Mouse (Mus musculus): Measurements from ENCODE around the gene Olfr6. TPM values are rescaled to one million over a fixed set of nuclear protein-coding genes. Genes with fewer than 3 reads are reported as not detected.
"Not testable (repeated sequence)": the region's sequence is repeated elsewhere in the genome, so short reads cannot be mapped to it uniquely, and the experiment has no call there.

Olfr6 gene
- polyA plus RNA-seq (2014; fragmentation: Nextera tagmentation; extraction: Ambion mirVana), result not detected in 2 replicates

DNA sequence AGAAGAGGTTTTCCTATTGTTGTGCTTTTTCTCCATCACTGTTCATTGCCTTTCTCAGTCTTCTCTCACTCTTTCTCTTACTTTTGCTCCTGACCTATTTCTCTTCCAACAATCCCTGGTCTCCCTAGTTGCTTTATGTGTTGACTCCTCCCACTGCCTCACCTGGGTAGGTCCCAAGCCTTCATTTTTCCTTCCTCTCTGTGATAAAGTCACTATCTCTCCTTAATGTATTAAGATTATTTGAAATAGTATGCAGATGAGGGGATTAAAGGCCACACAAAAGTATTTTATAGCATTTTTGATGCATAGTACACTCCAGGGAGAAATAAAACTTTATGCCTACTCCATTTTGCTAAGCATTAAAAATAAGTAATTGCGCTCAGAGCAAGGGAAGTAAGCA, at the start of gene Olfr6:
Gene Olfr6 (minus strand): TSS at position 101 of the 400 bp plus-strand sequence.
- WGBS, result 98% methylated on average over 1 of the region's 1 CpGs

DNA sequence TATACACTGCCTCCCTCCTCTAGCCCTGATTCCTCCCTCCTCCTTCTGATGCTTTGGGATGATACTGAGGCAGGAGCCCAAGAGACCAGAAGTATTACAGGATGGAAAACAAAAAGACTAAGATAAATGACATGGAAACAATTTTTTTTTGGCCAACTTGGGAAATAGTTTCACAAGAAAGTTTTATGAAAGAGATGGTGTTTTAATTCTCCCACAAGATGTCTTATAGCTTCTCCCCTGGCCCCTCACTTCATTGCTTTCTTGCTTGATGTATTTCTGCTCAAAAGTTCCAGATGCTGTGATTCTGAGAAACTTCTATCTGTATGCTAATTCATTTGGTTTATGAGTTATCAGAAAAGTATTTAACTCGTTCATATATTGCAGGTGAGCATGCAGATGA, 42.2 kb upstream of the Olfr6 start, which contains the start of gene Olfr2:
Gene Olfr2 (minus strand): TSS at position 101 of the 400 bp plus-strand sequence.
- H3K4me3 ChIP-seq (ENCODE audit: low read depth, low read length), result no peak within 1 kb of the TSS
- no peak within 1 kb of the TSS for H3K4me2 ChIP-seq (ENCODE audit: low read depth, severe bottlenecking)
- ATAC-seq (ENCODE audit: insufficient number of reproducible peaks, low FRiP score, low TSS enrichment, low read depth) (no peak), DNase-seq (ENCODE audit: low spot score) (no peak)
- 59% methylated on average over 1 of the region's 1 CpGs for WGBS
- H3K9ac ChIP-seq (ENCODE audit: low read length), result no peak within 1 kb of the TSS
- H3K27ac ChIP-seq (replicated peaks; ENCODE audit: low read depth, low read length), result no peak within 1 kb of the TSS
- no peaks in the 10 kb centered on the region for H3K4me1 ChIP-seq (ENCODE audit: control insufficient read depth, insufficient read depth, low read length)
- H3K36me3 ChIP-seq (ENCODE audit: control insufficient read depth, insufficient read depth, low read length), result no peaks in the 10 kb centered on the region
- no peaks in the 10 kb centered on the region for H3K27me3 ChIP-seq (ENCODE audit: control insufficient read depth, insufficient read depth, low read length)
- no peaks in the 10 kb centered on the region for H3K9me3 ChIP-seq (ENCODE audit: control insufficient read depth, low read length)

More for the DNA sequence above, at the start of gene Olfr6:
- H3K36me3 ChIP-seq (ENCODE audit: control insufficient read depth, insufficient read depth, low read length), result no peaks in the 10 kb centered on the region
- no peaks in the 10 kb centered on the region for H3K9me3 ChIP-seq (ENCODE audit: control insufficient read depth, low read length)
- H3K9ac ChIP-seq (ENCODE audit: low read length), result no peak within 1 kb of the TSS
- H3K4me1 ChIP-seq (ENCODE audit: control insufficient read depth, insufficient read depth, low read length), result no peaks in the 10 kb centered on the region
- ATAC-seq (ENCODE audit: insufficient number of reproducible peaks, low FRiP score, low TSS enrichment, low read depth), result no peak
- no peak within 1 kb of the TSS for H3K4me2 ChIP-seq (ENCODE audit: low read depth, severe bottlenecking)
- no peak within 1 kb of the TSS for H3K27ac ChIP-seq (replicated peaks; ENCODE audit: low read depth, low read length)
- H3K4me3 ChIP-seq (ENCODE audit: low read depth, low read length), result no peak within 1 kb of the TSS
- H3K27me3 ChIP-seq (ENCODE audit: control insufficient read depth, insufficient read depth, low read length), result no peaks in the 10 kb centered on the region
- DNase-seq (ENCODE audit: low spot score), result no peak

DNA sequence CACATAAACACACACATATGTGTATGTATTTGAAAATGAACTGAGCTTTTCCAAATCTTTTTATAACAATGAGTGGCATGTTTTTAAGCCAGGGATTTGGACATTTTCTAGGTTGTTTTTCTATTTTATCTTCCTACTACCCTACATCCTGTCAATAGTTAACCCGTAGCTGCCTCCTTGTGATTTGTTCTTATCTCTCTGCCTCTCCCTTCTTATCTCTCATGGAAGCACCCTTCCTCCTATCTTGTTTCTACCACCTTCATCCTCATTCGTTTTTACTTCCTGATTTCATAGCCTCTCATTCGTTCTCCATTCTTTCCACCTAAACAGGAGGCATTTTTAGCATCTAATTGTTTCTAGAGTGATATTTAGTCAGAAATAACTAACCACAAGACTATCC, 40.4 kb upstream of the Olfr6 start:
- H3K4me1 ChIP-seq (ENCODE audit: control insufficient read depth, insufficient read depth, low read length), result no peaks in the 10 kb centered on the region
- no peak overlapping the region for H3K4me3 ChIP-seq (ENCODE audit: low read depth, low read length)
- no peaks in the 10 kb centered on the region for H3K9me3 ChIP-seq (ENCODE audit: control insufficient read depth, low read length)
- WGBS, result 77% methylated on average over 3 of the region's 3 CpGs
- no peak overlapping the region for H3K9ac ChIP-seq (ENCODE audit: low read length)
- H3K36me3 ChIP-seq (ENCODE audit: control insufficient read depth, insufficient read depth, low read length), result no peaks in the 10 kb centered on the region
- ATAC-seq (ENCODE audit: insufficient number of reproducible peaks, low FRiP score, low TSS enrichment, low read depth) (no peak), DNase-seq (ENCODE audit: low spot score) (no peak)
- H3K4me2 ChIP-seq (ENCODE audit: low read depth, severe bottlenecking), result no peak overlapping the region
- no peaks in the 10 kb centered on the region for H3K27me3 ChIP-seq (ENCODE audit: control insufficient read depth, insufficient read depth, low read length)
- no peak overlapping the region for H3K27ac ChIP-seq (replicated peaks; ENCODE audit: low read depth, low read length)

- Histone ChIP-seq H3K4me3 (ENCODE audit: low read depth, low read length) (no peak overlapping the region), H3K9me3 (ENCODE audit: control insufficient read depth, low read length) (no peaks in the 10 kb centered on the region), H3K27me3 (ENCODE audit: control insufficient read depth, insufficient read depth, low read length) (no peaks in the 10 kb centered on the region), H3K4me1 (ENCODE audit: control insufficient read depth, insufficient read depth, low read length) (no peaks in the 10 kb centered on the region), H3K27ac (replicated peaks; ENCODE audit: low read depth, low read length) (no peak overlapping the region), H3K9ac (ENCODE audit: low read length) (no peak overlapping the region), H3K36me3 (ENCODE audit: control insufficient read depth, insufficient read depth, low read length) (no peaks in the 10 kb centered on the region), H3K4me2 (ENCODE audit: low read depth, severe bottlenecking) (no peak overlapping the region)
- ATAC-seq (ENCODE audit: insufficient number of reproducible peaks, low FRiP score, low TSS enrichment, low read depth), result no peak
- WGBS, result 88% methylated on average over 7 of the region's 7 CpGs
- DNase-seq (ENCODE audit: low spot score), result no peak
These were observed 37.1 kb upstream of the Olfr6 start for GRCm38 (mm10) chr7:107000798-107001197.

DNA sequence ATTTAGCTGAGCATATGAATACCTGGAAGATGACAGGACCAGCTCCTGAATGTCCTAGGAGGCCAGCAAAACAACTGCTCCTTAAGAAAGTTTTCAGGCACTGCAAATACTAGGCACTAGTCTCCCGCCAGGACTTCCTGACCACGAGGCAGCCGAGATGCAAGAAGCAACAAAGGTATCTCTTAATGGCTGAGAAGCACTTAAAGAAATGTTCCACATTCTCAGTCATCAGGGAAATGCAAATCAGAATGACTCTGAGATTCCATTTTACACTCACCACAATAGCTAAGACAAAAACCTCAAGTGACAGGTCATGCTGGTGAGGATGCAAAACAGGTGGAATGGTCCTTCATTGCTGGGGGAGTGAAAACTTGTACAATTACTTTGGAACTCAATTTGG, 21.5 kb upstream of the Olfr6 start:
- H3K4me2 ChIP-seq (ENCODE audit: low read depth, severe bottlenecking), result no peak overlapping the region
- H3K4me1 ChIP-seq (ENCODE audit: control insufficient read depth, insufficient read depth, low read length), result no peaks in the 10 kb centered on the region
- H3K27me3 ChIP-seq (ENCODE audit: control insufficient read depth, insufficient read depth, low read length), result no peaks in the 10 kb centered on the region
- no peak overlapping the region for H3K4me3 ChIP-seq (ENCODE audit: low read depth, low read length)
- H3K27ac ChIP-seq (replicated peaks; ENCODE audit: low read depth, low read length), result no peak overlapping the region
- H3K9me3 ChIP-seq (ENCODE audit: control insufficient read depth, low read length), result no peaks in the 10 kb centered on the region
- DNase-seq (ENCODE audit: low spot score) (no peak), ATAC-seq (ENCODE audit: insufficient number of reproducible peaks, low FRiP score, low TSS enrichment, low read depth) (no peak)
- 88% methylated on average over 3 of the region's 3 CpGs for WGBS
- no peaks in the 10 kb centered on the region for H3K36me3 ChIP-seq (ENCODE audit: control insufficient read depth, insufficient read depth, low read length)
- H3K9ac ChIP-seq (ENCODE audit: low read length), result no peak overlapping the region

DNA sequence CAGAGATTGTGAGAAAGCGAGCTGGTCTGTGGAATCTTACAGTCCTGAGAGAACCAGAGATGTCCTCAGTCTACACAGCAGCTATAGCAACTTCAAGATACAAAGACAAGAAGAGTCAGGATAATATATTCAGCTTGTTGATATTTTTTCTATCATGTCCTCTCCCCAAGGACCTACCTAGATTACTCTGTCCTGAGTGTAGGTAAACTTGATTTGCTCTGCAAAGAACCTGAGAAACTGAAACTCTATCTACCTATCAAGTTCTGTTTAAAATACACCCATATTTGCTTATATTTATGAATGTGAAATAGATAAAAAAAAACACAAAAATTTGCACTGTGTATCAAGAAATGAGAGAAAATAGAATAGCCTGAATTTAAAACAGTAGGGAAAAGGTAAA, 11.6 kb upstream of the Olfr6 start, which contains the start of gene Olfr711:
Gene Olfr711 (minus strand): TSS at position 101 of the 400 bp plus-strand sequence.
- H3K4me2 ChIP-seq (ENCODE audit: low read depth, severe bottlenecking), result no peak within 1 kb of the TSS
- no peaks in the 10 kb centered on the region for H3K4me1 ChIP-seq (ENCODE audit: control insufficient read depth, insufficient read depth, low read length)
- H3K27ac ChIP-seq (replicated peaks; ENCODE audit: low read depth, low read length), result no peak within 1 kb of the TSS
- H3K4me3 ChIP-seq (ENCODE audit: low read depth, low read length), result no peak within 1 kb of the TSS
- H3K36me3 ChIP-seq (ENCODE audit: control insufficient read depth, insufficient read depth, low read length), result no peaks in the 10 kb centered on the region
- H3K27me3 ChIP-seq (ENCODE audit: control insufficient read depth, insufficient read depth, low read length), result no peaks in the 10 kb centered on the region
- no peak for ATAC-seq (ENCODE audit: insufficient number of reproducible peaks, low FRiP score, low TSS enrichment, low read depth)
- H3K9me3 ChIP-seq (ENCODE audit: control insufficient read depth, low read length), result no peaks in the 10 kb centered on the region
- no peak for DNase-seq (ENCODE audit: low spot score)
- no peak within 1 kb of the TSS for H3K9ac ChIP-seq (ENCODE audit: low read length)
- WGBS, result 57% methylated on average over 1 of the region's 1 CpGs

GRCm38 (mm10) chr7:106967503-106967902, 3.8 kb upstream of the Olfr6 start:
- not testable (repeated sequence) for H3K4me2 ChIP-seq (ENCODE audit: low read depth, severe bottlenecking); H3K4me1 ChIP-seq (ENCODE audit: control insufficient read depth, insufficient read depth, low read length); H3K9me3 ChIP-seq (ENCODE audit: control insufficient read depth, low read length); H3K36me3 ChIP-seq (ENCODE audit: control insufficient read depth, insufficient read depth, low read length); H3K27me3 ChIP-seq (ENCODE audit: control insufficient read depth, insufficient read depth, low read length); DNase-seq (ENCODE audit: low spot score); H3K27ac ChIP-seq (replicated peaks; ENCODE audit: low read depth, low read length); ATAC-seq (ENCODE audit: insufficient number of reproducible peaks, low FRiP score, low TSS enrichment, low read depth); H3K9ac ChIP-seq (ENCODE audit: low read length); H3K4me3 ChIP-seq (ENCODE audit: low read depth, low read length)

DNA sequence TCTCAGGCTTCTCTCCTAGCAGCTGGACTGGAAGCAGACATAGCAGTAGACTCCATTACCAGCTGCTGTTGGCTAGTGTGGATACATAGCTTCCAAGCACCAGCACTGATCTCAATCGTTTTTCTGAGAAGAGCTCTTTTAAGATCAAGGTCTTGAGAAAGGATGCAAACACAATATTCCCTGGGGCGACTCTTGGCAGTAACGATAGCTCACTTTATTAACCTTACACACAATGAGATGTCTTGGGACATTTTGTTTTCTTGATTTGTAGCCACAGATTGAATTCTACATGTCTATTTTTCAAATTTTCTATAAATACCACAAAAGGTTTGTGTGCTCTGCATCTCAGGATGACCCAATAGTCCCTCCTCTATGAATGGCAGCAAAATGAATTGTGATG, 15.5 kb downstream of the Olfr6 start, which contains the start of gene Olfr710:
Gene Olfr710 (minus strand): TSS at position 101 of the 400 bp plus-strand sequence.
- Histone ChIP-seq H3K9ac (ENCODE audit: low read length) (no peak within 1 kb of the TSS), H3K4me2 (ENCODE audit: low read depth, severe bottlenecking) (no peak within 1 kb of the TSS), H3K27me3 (ENCODE audit: control insufficient read depth, insufficient read depth, low read length) (no peaks in the 10 kb centered on the region), H3K36me3 (ENCODE audit: control insufficient read depth, insufficient read depth, low read length) (no peaks in the 10 kb centered on the region), H3K27ac (replicated peaks; ENCODE audit: low read depth, low read length) (no peak within 1 kb of the TSS), H3K4me3 (ENCODE audit: low read depth, low read length) (no peak within 1 kb of the TSS), H3K9me3 (ENCODE audit: control insufficient read depth, low read length) (no peaks in the 10 kb centered on the region), H3K4me1 (ENCODE audit: control insufficient read depth, insufficient read depth, low read length) (no peaks in the 10 kb centered on the region)
- no peak for DNase-seq (ENCODE audit: low spot score)
- ATAC-seq (ENCODE audit: insufficient number of reproducible peaks, low FRiP score, low TSS enrichment, low read depth), result no peak
- WGBS, result 78% methylated on average over 3 of the region's 3 CpGs

DNA sequence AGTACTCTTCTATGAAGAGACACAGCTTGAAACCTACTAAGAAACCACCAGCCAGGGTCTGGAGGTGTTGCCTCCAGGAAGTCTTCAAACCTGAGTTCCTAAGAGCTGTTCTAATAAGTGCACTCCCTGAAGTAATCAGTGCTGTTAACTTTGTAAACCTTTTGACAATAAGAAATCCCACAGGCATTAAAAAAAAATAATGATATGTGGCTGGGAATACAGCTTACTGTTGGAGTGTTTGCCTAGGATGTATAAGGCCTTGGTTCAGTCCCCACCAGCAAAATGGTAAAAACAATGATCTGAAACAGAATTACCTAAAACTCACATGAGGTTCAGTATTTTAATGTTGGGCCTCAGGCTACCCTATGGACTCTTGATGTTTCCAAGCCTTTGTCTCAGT, 31.6 kb downstream of the Olfr6 start, which contains the start of gene Olfr709-ps1:
Gene Olfr709-ps1 (minus strand): TSS at position 101 of the 400 bp plus-strand sequence.
- H3K4me2 ChIP-seq (ENCODE audit: low read depth, severe bottlenecking), result no peak within 1 kb of the TSS
- ATAC-seq (ENCODE audit: insufficient number of reproducible peaks, low FRiP score, low TSS enrichment, low read depth), result no peak
- no peaks in the 10 kb centered on the region for H3K36me3 ChIP-seq (ENCODE audit: control insufficient read depth, insufficient read depth, low read length)
- H3K9me3 ChIP-seq (ENCODE audit: control insufficient read depth, low read length), result no peaks in the 10 kb centered on the region
- H3K9ac ChIP-seq (ENCODE audit: low read length), result no peak within 1 kb of the TSS
- H3K4me3 ChIP-seq (ENCODE audit: low read depth, low read length), result no peak within 1 kb of the TSS
- H3K27me3 ChIP-seq (ENCODE audit: control insufficient read depth, insufficient read depth, low read length), result no peaks in the 10 kb centered on the region
- no peaks in the 10 kb centered on the region for H3K4me1 ChIP-seq (ENCODE audit: control insufficient read depth, insufficient read depth, low read length)
- DNase-seq (ENCODE audit: low spot score), result no peak
- no peak within 1 kb of the TSS for H3K27ac ChIP-seq (replicated peaks; ENCODE audit: low read depth, low read length)
